Mouse (Mus musculus): Measurements from ENCODE around the gene Tmem161b. TPM values are rescaled to one million over a fixed set of nuclear protein-coding genes. Genes with fewer than 3 reads are reported as not detected.
A peak's percentile ranks its signal among the peaks of the same experiment; 100 is the strongest.

Gene Tmem161b
- total RNA-seq, 2 experiments from 2014 or later = 32.2 to 36.6 TPM

- peak in 1 of 2 experiments; percentile 45 for DNase-seq (ENCODE audit: low spot score in 2 of 2)
Measured at GRCm38 (mm10) chr13:84345114-84345513, 123.0 kb downstream of the Tmem161b start.

Small RNA genes within 50 kb of the gene (microRNA-seq; reads per million reads assigned to microRNA genes)
- 0 reads per million in 2 experiments for gene Gm24331
